Mouse (Mus musculus): ENCODE results near the gene Laptm4a.
A peak's percentile ranks its signal among the peaks of the same experiment; 100 is the strongest.

Gene Laptm4a

GRCm38 (mm10) chr12:8954161-8954561 lies 32.7 kb downstream of the Laptm4a start:
- DNase-seq (ENCODE audit: low spot score) = no peak

DNA sequence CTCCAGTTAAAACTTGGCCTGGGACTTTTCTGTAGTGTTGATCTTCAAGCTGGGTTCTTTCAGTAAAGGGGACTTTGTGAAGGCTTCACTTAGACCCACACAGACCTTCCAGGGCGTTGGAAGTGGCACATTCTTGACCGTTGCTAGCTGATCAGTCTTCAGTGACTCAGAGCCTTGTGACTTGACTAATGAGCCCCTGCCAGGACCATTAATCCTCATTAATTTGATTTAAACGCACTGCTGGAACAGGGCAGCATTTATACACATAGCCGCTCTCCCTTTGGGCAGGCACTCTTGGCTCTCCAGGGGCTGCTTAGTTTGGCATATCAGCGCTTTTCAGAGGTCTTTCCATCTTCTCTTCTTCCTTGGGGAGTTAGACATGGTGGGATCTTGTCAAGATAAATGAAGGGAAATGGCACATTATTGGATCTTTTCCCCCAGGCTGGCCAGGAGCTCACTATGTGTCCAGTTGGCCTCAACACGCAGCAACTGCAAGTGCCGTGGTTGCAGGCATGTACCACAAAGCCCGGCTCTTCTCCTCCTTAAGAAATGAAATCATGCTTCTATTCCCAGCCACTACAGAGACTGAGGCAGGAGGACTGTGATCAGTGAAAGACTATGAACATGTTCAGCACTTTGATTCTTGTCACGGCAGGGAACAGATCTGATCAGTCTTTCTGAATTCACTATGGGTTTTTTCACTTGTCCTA lies 40.3 kb downstream of the Laptm4a start:
- no peak for DNase-seq (ENCODE audit: low spot score)

DNA sequence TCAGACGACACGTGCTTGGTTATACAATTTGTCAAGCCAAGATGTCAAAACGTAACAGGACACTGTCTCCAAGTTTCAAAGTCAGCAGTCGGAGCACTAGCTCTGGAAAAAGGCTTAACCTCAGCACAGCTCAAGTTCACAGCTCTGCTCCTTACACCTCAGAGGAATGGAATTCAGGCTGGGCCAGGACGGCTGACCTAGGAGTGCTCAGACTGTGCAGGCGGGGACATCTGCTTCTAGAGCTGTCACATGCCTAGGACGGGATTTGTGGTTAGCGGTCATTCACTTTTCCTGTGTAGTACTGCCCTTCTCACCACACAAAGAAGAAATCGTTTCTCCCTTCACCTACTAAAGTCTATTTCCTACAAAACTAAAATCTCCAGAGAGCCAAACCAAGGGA lies 48.4 kb downstream of the Laptm4a start:
- DNase-seq (ENCODE audit: low spot score) = peak; percentile 69

GRCm38 (mm10) chr12:8973820-8974465 lies 52.5 kb downstream of the Laptm4a start, which contains the start of gene Wdr35:
Wdr35 (plus strand) TSS chr12:8973892.
- DNase-seq (ENCODE audit: low spot score) = peak; percentile 87

- no peak for DNase-seq (ENCODE audit: low spot score)
Observed at GRCm38 (mm10) chr12:8975076-8975475, 53.6 kb downstream of the Laptm4a start.

Measured in adipocyte (in vitro differentiated cells).